Mouse (Mus musculus): ENCODE data around the gene Adgrg3. TPM values are rescaled to one million over a fixed set of nuclear protein-coding genes. Genes with fewer than 3 reads are reported as not detected.

Adgrg3 gene
- polyA plus RNA-seq, 1 experiment from 2014 or later = 1.9 TPM

- WGBS = 4% methylated on average over 1 of the region's 1 CpGs
- Histone ChIP-seq H3K36me3 (no peaks in the 10 kb centered on the region), H3K4me1 (peaks cover 69% of the 10 kb centered on the region), H3K27me3 (no peaks in the 10 kb centered on the region), H3K4me2 (replicated peaks) (peak overlapping the region; percentile 77), H3K9me3 (replicated peaks) (no peaks in the 10 kb centered on the region), H3K27ac (peak overlapping the region; percentile 96), H3K9ac (peak overlapping the region; percentile 93), H3K4me3 (peak overlapping the region; percentile 62)
- peak; percentile 36 for ATAC-seq (ENCODE audit: low FRiP score)
These were observed 23.0 kb upstream of the Adgrg3 start for GRCm38 (mm10) chr8:94994510-94994909.

- Histone ChIP-seq H3K9me3 (replicated peaks) (no peaks in the 10 kb centered on the region), H3K27me3 (no peaks in the 10 kb centered on the region), H3K4me1 (peaks cover 76% of the 10 kb centered on the region), H3K4me3 (peak overlapping the region; percentile 62), H3K9ac (peak overlapping the region; percentile 93), H3K27ac (peak overlapping the region; percentile 96), H3K36me3 (no peaks in the 10 kb centered on the region), H3K4me2 (replicated peaks) (peak overlapping the region; percentile 77)
- 39% methylated on average over 5 of the region's 5 CpGs for WGBS
- ATAC-seq (ENCODE audit: low FRiP score) = no peak
These were observed 22.1 kb upstream of the Adgrg3 start for GRCm38 (mm10) chr8:94995336-94995893.

GRCm38 (mm10) chr8:94996037-94996436, 21.5 kb upstream of the Adgrg3 start:
- Histone ChIP-seq H3K9me3 (replicated peaks) (no peaks in the 10 kb centered on the region), H3K9ac (peak overlapping the region; percentile 93), H3K27me3 (no peaks in the 10 kb centered on the region), H3K27ac (peak overlapping the region; percentile 96), H3K4me3 (peak overlapping the region; percentile 62), H3K36me3 (no peaks in the 10 kb centered on the region), H3K4me2 (replicated peaks) (peak overlapping the region; percentile 77), H3K4me1 (peaks cover 76% of the 10 kb centered on the region)
- ATAC-seq (ENCODE audit: low FRiP score) = no peak
- 38% methylated on average over 12 of the region's 12 CpGs for WGBS

GRCm38 (mm10) chr8:94996899-94997856, 20.3 kb upstream of the Adgrg3 start:
- Histone ChIP-seq H3K27me3 (no peaks in the 10 kb centered on the region), H3K9ac (peak overlapping the region; percentile 93), H3K9me3 (replicated peaks) (no peaks in the 10 kb centered on the region), H3K36me3 (peaks cover 2% of the 10 kb centered on the region; the same call in 1 of the 2 replicates), H3K27ac (peak overlapping the region; percentile 96), H3K4me2 (replicated peaks) (peak overlapping the region; percentile 77), H3K4me1 (peaks cover 75% of the 10 kb centered on the region), H3K4me3 (peak overlapping the region; percentile 62)
- ATAC-seq (ENCODE audit: low FRiP score) = no peak
- WGBS = 55% methylated on average over 6 of the region's 6 CpGs

GRCm38 (mm10) chr8:94997857-94998243, 19.6 kb upstream of the Adgrg3 start:
- WGBS = 70% methylated on average over 6 of the region's 6 CpGs
- no peaks in the 10 kb centered on the region for H3K9me3 ChIP-seq (replicated peaks)

GRCm38 (mm10) chr8:94998431-94998830, 19.1 kb upstream of the Adgrg3 start:
- 31% methylated on average over 2 of the region's 2 CpGs for WGBS
- peak overlapping the region; percentile 93 for H3K9ac ChIP-seq
- H3K4me2 ChIP-seq (replicated peaks) = peak overlapping the region; percentile 77
- peak overlapping the region; percentile 62 for H3K4me3 ChIP-seq
- ATAC-seq (ENCODE audit: low FRiP score) = no peak
- peak overlapping the region; percentile 96 for H3K27ac ChIP-seq
- no peaks in the 10 kb centered on the region for H3K27me3 ChIP-seq
- H3K36me3 ChIP-seq = peaks cover 10% of the 10 kb centered on the region
- peaks cover 65% of the 10 kb centered on the region for H3K4me1 ChIP-seq
- H3K9me3 ChIP-seq (replicated peaks) = no peaks in the 10 kb centered on the region

More at GRCm38 (mm10) chr8:94997857-94998243, 19.6 kb upstream of the Adgrg3 start:
- peak overlapping the region; percentile 93 for H3K9ac ChIP-seq
- H3K4me1 ChIP-seq = peaks cover 71% of the 10 kb centered on the region
- ATAC-seq (ENCODE audit: low FRiP score) = no peak
- H3K27ac ChIP-seq = peak overlapping the region; percentile 96
- H3K4me2 ChIP-seq (replicated peaks) = peak overlapping the region; percentile 77
- peak overlapping the region; percentile 62 for H3K4me3 ChIP-seq
- peaks cover 5% of the 10 kb centered on the region; the same call in 1 of the 2 replicates for H3K36me3 ChIP-seq
- no peaks in the 10 kb centered on the region for H3K27me3 ChIP-seq

GRCm38 (mm10) chr8:94999004-94999403, 18.5 kb upstream of the Adgrg3 start:
- H3K36me3 ChIP-seq = peaks cover 16% of the 10 kb centered on the region
- H3K4me1 ChIP-seq = peaks cover 60% of the 10 kb centered on the region
- H3K4me2 ChIP-seq (replicated peaks) = peak overlapping the region; percentile 77
- 37% methylated on average over 6 of the region's 6 CpGs for WGBS
- H3K9me3 ChIP-seq (replicated peaks) = no peaks in the 10 kb centered on the region
- H3K27me3 ChIP-seq = no peaks in the 10 kb centered on the region
- peak overlapping the region; percentile 93 for H3K9ac ChIP-seq
- peak overlapping the region; percentile 96 for H3K27ac ChIP-seq
- no peak for ATAC-seq (ENCODE audit: low FRiP score)
- H3K4me3 ChIP-seq = peak overlapping the region; percentile 62

GRCm38 (mm10) chr8:94999956-95000355, 17.5 kb upstream of the Adgrg3 start:
- Histone ChIP-seq H3K4me1 (peaks cover 60% of the 10 kb centered on the region), H3K4me3 (peak overlapping the region; percentile 62), H3K9me3 (replicated peaks) (no peaks in the 10 kb centered on the region), H3K27ac (peak overlapping the region; percentile 96), H3K36me3 (peaks cover 26% of the 10 kb centered on the region), H3K27me3 (no peaks in the 10 kb centered on the region), H3K9ac (peak overlapping the region; percentile 93), H3K4me2 (replicated peaks) (peak overlapping the region; percentile 77)
- 36% methylated on average over 6 of the region's 6 CpGs for WGBS
- no peak for ATAC-seq (ENCODE audit: low FRiP score)

- WGBS = 14% methylated on average over 5 of the region's 5 CpGs
- Histone ChIP-seq H3K9me3 (replicated peaks) (no peaks in the 10 kb centered on the region), H3K4me3 (peak overlapping the region; percentile 62), H3K4me2 (replicated peaks) (peak overlapping the region; percentile 77), H3K27me3 (no peaks in the 10 kb centered on the region), H3K9ac (peak overlapping the region; percentile 93), H3K4me1 (peaks cover 60% of the 10 kb centered on the region), H3K27ac (peak overlapping the region; percentile 96), H3K36me3 (peaks cover 33% of the 10 kb centered on the region)
- peak; percentile 65 for ATAC-seq (ENCODE audit: low FRiP score)
These were observed 16.8 kb upstream of the Adgrg3 start for GRCm38 (mm10) chr8:95000684-95001083.

GRCm38 (mm10) chr8:95001165-95001564, 16.3 kb upstream of the Adgrg3 start:
- Histone ChIP-seq H3K4me3 (no peak overlapping the region), H3K9ac (peak overlapping the region; percentile 39), H3K27me3 (no peaks in the 10 kb centered on the region), H3K27ac (peak overlapping the region; percentile 96), H3K36me3 (peaks cover 38% of the 10 kb centered on the region), H3K4me2 (replicated peaks) (peak overlapping the region; percentile 77), H3K4me1 (peaks cover 60% of the 10 kb centered on the region), H3K9me3 (replicated peaks) (no peaks in the 10 kb centered on the region)
- WGBS = 78% methylated on average over 5 of the region's 5 CpGs
- peak; percentile 4; the same call in 1 of the 2 replicates for ATAC-seq (ENCODE audit: low FRiP score)

- Histone ChIP-seq H3K9me3 (replicated peaks) (no peaks in the 10 kb centered on the region), H3K9ac (no peak overlapping the region), H3K4me1 (peaks cover 57% of the 10 kb centered on the region), H3K4me3 (no peak overlapping the region), H3K27me3 (no peaks in the 10 kb centered on the region), H3K4me2 (replicated peaks) (peak overlapping the region; percentile 77), H3K27ac (peak overlapping the region; percentile 96), H3K36me3 (peaks cover 43% of the 10 kb centered on the region)
- peak; percentile 59 for ATAC-seq (ENCODE audit: low FRiP score)
- 7% methylated on average over 7 of the region's 7 CpGs for WGBS
These were observed 15.8 kb upstream of the Adgrg3 start for GRCm38 (mm10) chr8:95001655-95002054.

- Histone ChIP-seq H3K9me3 (replicated peaks) (no peaks in the 10 kb centered on the region), H3K9ac (no peak overlapping the region), H3K27ac (no peak overlapping the region), H3K4me2 (replicated peaks) (0 out of 2 replicates have a peak overlapping the region, but pooled peaks have one; percentile 17), H3K36me3 (peaks cover 48% of the 10 kb centered on the region), H3K27me3 (no peaks in the 10 kb centered on the region), H3K4me3 (no peak overlapping the region), H3K4me1 (peaks cover 52% of the 10 kb centered on the region)
- ATAC-seq (ENCODE audit: low FRiP score) = peak; percentile 4; the same call in 1 of the 2 replicates
- WGBS = 66% methylated on average over 8 of the region's 8 CpGs
These were observed 15.3 kb upstream of the Adgrg3 start for GRCm38 (mm10) chr8:95002089-95002655.
